Mouse (Mus musculus) regulatory T cell (primary cell): ENCODE results near the gene Bet1l.

Experiments used
- in situ Hi-C: fragments of 300-600 bp; cut with MboI, MseI; formaldehyde crosslinking; loops from one replicate; pipeline ENCODE4 v1.15.1; 2025; ENCODE audit warnings: high pct_unique_total_duplicates

The Bet1l gene

DNA sequence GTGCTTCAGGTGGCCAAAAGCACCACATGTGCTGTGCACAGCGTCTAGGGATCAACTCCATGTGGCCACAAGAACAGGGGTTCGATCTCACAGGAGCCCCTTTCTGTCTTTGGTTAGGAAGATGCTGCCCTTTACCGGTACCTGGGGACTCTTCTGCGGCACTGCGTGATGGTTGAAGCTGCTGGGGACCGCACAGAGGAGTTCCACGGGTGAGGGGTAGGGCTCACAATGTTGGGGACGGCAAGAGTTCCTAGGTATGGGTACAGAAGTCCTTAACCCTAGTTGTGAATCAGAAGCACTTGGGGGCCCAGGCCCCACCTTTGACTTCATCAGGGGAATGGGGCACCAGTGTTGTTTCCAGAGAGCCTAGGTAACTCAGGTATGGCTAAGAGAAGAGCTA is 1.4 kb upstream of the Bet1l start:
- in situ Hi-C loops = no loop called here

GRCm38 (mm10) chr7:140856785-140857549 is 410 bp downstream of the Bet1l start, which contains the start of gene Ric8a:
TSS of gene Ric8a (plus strand) at chr7:140856957.
- in situ Hi-C loops = no loop called here

DNA sequence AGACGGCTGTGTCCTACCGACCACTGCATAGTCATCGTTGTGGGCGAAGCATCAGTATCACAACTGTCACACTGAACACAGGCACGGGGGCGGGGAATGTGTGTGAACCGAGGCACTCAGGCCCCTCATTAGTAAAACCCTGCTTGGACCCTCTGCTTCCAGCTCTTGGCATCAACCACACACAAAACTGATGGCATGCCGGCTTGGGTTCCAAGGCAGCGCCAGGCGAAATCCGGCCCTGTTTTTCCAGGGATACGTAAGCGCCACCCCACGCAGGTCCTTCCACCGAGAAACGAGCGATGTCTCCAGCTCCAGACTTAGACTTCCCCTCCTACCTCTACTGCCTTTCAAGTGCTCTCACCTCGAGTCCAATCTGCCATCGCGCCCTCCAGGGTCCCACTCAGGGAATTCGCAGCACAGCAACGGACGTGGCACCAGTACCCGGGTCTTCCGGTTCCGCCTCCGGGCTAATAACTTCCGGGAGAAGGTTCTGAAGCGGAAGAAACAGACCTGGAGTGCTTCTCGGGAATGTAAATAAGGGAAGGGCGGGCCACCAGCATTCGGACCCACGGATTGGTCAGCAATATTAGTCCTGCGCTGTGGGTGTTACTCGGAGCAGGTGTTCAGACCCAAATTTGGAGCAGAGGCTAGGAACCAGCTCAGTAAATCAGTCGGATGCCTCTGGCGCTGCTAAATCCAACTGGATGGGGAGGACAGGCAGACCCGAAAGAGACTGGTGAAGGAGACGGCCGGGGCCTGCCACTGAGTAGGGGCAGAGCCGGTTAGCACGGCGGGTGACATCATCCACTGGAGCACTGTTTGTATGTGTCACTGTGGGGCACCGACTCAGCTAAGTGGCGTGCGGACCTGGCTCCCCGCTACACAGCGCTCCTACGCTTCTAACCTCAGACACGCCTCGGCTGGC is 1.3 kb downstream of the Bet1l start, which contains the start of gene Gm45785:
Gm45785 (minus strand) TSS at position 472 of the 925 bp plus-strand sequence.
- in situ Hi-C loops = no loop called here

DNA sequence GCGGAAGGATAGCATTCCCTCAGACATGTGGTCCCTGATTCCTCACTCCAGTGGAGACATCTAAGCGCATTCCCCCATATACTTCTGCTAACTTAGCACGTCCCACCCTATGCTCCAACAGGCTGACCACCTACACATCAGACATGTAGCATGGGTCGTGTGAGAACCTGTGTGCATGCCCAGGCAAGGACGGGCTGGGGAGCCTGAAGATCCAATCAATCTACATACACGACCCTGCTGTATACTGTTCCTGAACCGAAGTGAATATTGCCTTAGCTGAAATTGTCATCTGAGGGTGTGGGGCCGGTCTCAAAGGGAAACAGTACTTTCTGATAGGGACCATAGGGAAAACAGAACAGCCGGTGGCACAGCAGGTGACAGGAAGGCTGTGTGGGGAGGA is 2.2 kb downstream of the Bet1l start:
- in situ Hi-C loops = no loop called here

DNA sequence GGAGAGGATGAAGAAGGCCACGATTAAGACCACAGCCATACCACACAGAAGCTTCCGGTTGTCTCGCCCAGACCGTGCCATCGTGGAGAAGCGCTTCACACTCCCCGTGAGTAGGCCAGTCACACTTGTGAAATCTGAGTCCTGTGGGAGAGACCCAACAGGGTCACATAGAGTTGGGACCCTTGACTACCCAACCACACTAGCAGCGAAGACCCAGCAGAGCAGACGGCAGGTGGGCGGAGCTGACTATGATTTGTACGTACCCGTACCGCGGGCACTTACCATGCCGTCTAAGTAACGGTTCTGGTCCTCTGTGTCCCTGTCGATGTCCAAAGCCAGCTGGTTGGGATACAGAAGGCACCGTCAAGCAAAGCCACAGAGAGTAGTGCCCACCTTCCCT is 2.9 kb downstream of the Bet1l start:
- in situ Hi-C loops = no loop called here

- in situ Hi-C loops = no loop called here
Measured at GRCm38 (mm10) chr7:140853386-140853785, 4.0 kb downstream of the Bet1l start.

DNA sequence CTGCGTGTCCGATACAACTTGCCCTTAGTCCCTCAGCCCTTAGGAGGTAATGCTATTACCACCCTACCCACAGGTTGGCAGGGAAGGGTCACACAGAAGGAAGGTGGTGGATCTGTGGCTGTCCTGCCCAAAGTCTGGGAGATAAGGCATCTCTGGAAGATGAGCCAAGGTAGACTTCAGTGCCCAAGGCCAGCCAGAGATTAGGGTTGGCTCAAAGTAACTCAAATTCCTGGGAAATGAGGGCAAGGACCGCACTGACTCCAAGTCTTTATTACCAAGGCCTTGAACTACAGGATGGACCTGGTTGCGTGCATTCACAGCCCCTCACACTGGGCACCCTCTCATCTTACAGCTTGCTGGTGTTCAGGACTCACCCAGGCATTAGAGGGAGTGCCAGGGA is 5.5 kb downstream of the Bet1l start:
- in situ Hi-C loops = no loop called here

DNA sequence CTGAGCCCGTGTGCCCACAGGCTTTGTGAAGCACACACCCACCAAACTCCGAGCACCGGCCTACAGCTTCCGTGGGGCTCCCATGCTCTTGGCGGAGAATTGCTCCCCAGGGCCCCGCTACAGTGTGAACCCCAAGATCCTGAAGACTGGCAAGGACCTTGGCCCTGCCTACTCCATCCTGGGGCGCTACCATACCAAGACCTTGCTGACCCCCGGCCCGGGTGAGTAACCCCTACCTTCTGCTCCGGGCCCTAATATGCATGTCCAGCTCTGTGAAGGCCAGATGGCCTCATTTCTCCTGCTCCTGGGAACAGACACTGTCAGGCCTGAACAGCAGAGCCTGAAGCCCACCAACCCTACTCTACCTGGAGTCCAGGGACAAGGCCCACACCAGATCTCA is 8.8 kb downstream of the Bet1l start:
- in situ Hi-C loops = no loop called here

DNA sequence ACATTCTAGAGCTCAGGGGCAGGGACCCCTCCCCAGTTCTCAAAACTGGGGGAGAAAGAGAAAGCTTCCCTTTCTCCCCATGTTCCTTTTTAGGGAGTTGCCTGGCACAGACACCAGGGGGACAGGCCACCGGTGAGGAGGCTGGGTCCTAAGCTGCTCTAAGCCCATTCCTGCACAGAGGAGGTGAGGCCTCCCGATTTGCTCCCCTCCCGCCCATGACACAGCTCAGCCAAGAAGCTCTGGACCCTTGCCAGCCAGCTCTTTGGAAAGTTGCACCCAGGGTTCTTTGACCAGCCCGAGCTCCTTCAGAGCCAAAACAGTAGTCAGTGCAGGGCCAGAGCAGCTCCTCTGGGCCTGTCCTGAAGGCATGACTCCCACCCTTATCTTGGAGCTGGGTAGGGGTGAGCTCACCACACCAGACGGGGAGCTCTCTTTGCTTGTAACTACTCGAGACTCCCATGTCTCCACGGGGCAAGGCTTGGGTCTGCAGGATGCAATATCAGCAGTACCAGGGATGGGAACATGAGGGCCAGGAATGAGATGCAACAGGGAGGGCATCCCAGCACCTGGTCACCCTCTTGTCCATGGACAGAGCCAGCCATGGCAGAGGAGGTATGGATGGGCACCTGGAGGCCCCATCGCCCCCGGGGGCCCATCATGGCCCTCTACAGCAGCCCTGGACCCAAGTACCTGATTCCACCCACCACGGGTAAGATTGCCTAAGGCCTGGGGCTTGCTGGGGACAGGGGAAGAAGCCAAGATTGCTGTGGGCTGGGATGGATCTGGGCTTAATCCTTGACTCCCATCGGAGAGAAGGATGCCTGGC is 9.4 kb downstream of the Bet1l start, which contains the start of gene Odf3:
Odf3 (plus strand) TSS at position 51 of the 826 bp plus-strand sequence.
- in situ Hi-C loops = no loop called here

DNA sequence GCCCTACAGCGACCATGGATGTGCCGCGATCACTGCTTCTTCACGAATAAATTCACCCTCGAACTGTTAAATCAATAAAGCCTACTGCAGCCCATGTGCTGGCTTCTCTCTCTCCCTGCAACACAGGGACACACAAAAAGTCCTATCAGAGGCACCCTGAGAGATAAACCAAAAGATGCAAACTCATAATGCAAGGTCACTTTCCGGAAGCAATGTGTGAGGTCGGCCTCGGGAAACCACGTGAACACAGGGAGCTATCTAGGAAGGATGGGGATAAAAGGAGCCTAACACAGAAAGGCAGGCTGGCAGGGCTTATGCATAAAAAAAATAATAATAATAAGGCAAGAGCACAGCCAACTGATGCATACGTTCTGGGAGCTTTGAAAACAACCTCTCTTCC is 10.7 kb downstream of the Bet1l start:
- in situ Hi-C loops = no loop called here

GRCm38 (mm10) chr7:140845683-140846082 is 11.7 kb downstream of the Bet1l start:
- in situ Hi-C loops = no loop called here

- in situ Hi-C loops = loop anchor here (5.0 kb wide), 2 partner anchors 57 to 202 kb away; partner anchors contain the start of gene Cox8b
Measured at GRCm38 (mm10) chr7:140844905-140845665, 12.3 kb downstream of the Bet1l start, which contains the start of gene Scgb1c1. TSS of gene Scgb1c1 (plus strand) at chr7:140845547.

DNA sequence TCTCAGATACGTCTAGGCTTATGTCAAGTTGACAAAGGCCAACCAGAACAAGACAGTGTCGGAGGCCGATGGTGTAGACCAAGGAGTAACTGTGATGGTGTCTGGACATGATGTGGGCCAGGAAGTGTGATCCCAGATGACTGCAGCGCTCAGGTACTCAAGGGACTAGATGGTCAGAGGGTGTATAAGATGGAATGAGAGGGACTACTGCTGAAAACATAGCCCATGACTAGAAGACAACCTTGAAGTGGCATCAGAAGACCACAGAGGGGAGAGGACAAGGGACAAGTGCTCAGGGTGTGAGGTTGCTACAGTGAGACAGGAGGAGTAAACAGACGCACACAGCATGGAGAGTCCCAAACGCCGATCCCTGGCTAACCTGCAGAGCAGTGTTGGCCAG is 13.6 kb downstream of the Bet1l start:
- in situ Hi-C loops = loop anchor here (5.0 kb wide), 2 partner anchors 58 to 203 kb away; partner anchors contain the start of gene Cox8b

DNA sequence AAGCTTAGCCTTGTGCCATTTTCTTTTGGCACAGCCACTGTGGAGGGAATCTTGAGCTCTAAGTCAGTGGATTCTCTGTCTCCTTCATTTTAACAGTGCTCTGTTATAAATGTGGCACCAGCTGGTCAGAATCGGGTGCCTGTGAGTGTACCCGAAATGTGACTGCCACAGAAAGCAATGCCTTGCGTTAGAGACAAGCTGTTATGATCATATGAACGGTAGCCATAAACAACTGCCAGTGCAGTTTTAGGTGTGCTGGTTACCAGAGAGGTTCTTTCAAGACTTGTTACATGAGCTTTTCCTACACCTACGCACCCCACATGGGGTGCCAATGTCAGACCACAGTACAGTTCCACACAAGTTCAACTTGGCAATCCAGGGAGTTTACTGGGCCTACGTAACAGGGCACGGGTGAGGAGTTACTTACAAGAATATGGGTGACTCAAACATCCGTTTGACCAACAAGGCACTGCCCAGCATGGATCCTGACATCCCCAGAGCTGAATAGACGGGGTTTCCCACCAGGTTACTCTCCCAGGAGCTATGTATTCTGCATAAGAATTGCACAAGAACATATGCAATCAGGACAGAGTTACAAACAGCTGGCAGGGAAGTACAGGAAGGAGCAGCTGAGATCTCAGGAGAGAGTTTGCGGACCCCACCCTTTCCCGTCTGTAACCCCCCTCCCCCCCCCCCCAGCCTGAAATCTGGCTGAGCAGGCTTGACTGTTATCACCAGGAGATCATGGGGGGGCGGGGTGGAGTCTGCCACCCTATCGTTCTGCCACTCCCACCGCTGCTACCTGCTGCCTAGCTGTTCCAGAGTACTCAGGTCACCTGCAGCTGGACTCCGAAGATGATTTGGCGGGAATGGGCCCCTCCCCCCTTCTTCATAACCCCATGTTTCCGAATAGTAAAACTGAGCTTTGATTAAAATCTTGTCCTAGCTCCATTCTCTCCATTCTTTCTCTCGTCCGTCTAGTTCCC is 16.3 kb downstream of the Bet1l start:
- in situ Hi-C loops = loop anchor here (5.0 kb wide), 2 partner anchors 61 to 206 kb away; partner anchors contain the start of gene Cox8b

- in situ Hi-C loops = no loop called here
Measured at GRCm38 (mm10) chr7:140839556-140839955, 17.8 kb downstream of the Bet1l start.

GRCm38 (mm10) chr7:140836243-140837115 is 20.9 kb downstream of the Bet1l start:
- in situ Hi-C loops = no loop called here

DNA sequence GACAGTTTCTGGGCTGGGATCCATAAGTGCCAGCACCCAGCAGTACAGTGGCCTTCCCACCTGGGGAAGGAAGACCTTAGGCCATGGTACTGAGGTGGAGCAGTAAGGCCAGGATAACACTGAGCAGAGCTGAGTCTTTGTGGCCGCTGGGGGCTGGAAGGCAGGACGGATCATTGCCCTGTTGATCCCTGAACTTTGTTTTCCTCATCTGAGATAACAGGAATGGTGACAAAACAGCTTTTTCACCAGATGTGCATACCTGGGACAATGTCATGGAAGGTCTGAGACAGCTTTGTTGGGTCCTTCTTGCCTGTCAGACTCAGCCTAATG is 21.7 kb downstream of the Bet1l start:
- in situ Hi-C loops = no loop called here

- in situ Hi-C loops = no loop called here
Measured at GRCm38 (mm10) chr7:140834968-140835757, 22.2 kb downstream of the Bet1l start, which contains the start of gene Urah. TSS of gene Urah (plus strand) at chr7:140835018.
